Mouse (Mus musculus) adrenal gland, postnatal 25 days (tissue): Measurements from ENCODE around the gene Crnkl1. TPM values are rescaled to one million over a fixed set of nuclear protein-coding genes. Genes with fewer than 3 reads are reported as not detected.

ENCODE experiments used
- DNase-seq: peaks from one replicate; pipeline ENCODE4 v3.0.0; 2021; ENCODE audit warnings: mixed read lengths
- long read RNA-seq: library from polyadenylated mRNA; stranded (forward); transcript quantifications from one replicate; pipeline ENCODE4 v2.0.0, GENCODE M21; 2021
- total RNA-seq: library from RNA; stranded (reverse); gene quantifications from 2 replicates; pipeline ENCODE4 v1.2.3, GENCODE M21; 2021

Gene Crnkl1
- 27.1 and 28.9 TPM in 2 replicates for total RNA-seq
- long read RNA-seq, transcript Crnkl1-201 (14 exons, 3,428 nt) = major isoform, 40 of 45 reads
- long read RNA-seq, partial matches to known transcripts = 3 of 45 reads
- long read RNA-seq, other reads (novel, unspliced or antisense) = 2 of 45 reads

GRCm38 (mm10) chr2:145934339-145935231 lies at the start of gene Crnkl1, which contains the start of gene Cfap61:
Gene Crnkl1, minus strand, starts transcription at chr2:145935014.
Gene Cfap61, plus strand, starts transcription at chr2:145934784.
- peak; percentile 91 for DNase-seq

GRCm38 (mm10) chr2:145982317-145983045 lies 47.7 kb upstream of the Crnkl1 start:
- DNase-seq = no peak

- DNase-seq = no peak
These were observed 46.9 kb upstream of the Crnkl1 start for GRCm38 (mm10) chr2:145981699-145982112.

GRCm38 (mm10) chr2:145980881-145981280 lies 46.1 kb upstream of the Crnkl1 start:
- no peak for DNase-seq

- DNase-seq = no peak
These were observed 44.8 kb upstream of the Crnkl1 start for GRCm38 (mm10) chr2:145979616-145980015.

- no peak for DNase-seq
These were observed 37.8 kb upstream of the Crnkl1 start for GRCm38 (mm10) chr2:145972571-145972970.

- no peak for DNase-seq
These were observed 36.6 kb upstream of the Crnkl1 start for GRCm38 (mm10) chr2:145971237-145972010.

GRCm38 (mm10) chr2:145970751-145971150 lies 35.9 kb upstream of the Crnkl1 start:
- no peak for DNase-seq

GRCm38 (mm10) chr2:145961861-145962260 lies 27.0 kb upstream of the Crnkl1 start:
- no peak for DNase-seq

GRCm38 (mm10) chr2:145958551-145958950 lies 23.7 kb upstream of the Crnkl1 start:
- DNase-seq = no peak

GRCm38 (mm10) chr2:145958097-145958496 lies 23.3 kb upstream of the Crnkl1 start:
- DNase-seq = no peak

GRCm38 (mm10) chr2:145957450-145957849 lies 22.6 kb upstream of the Crnkl1 start:
- no peak for DNase-seq

- DNase-seq = no peak
These were observed 21.5 kb upstream of the Crnkl1 start for GRCm38 (mm10) chr2:145956318-145956717.

GRCm38 (mm10) chr2:145955844-145956243 lies 21.0 kb upstream of the Crnkl1 start:
- DNase-seq = no peak

GRCm38 (mm10) chr2:145952726-145953125 lies 17.9 kb upstream of the Crnkl1 start:
- no peak for DNase-seq

GRCm38 (mm10) chr2:145950239-145950638 lies 15.4 kb upstream of the Crnkl1 start:
- DNase-seq = no peak

- DNase-seq = no peak
These were observed 14.8 kb upstream of the Crnkl1 start for GRCm38 (mm10) chr2:145949475-145950068.

GRCm38 (mm10) chr2:145948402-145948954 lies 13.7 kb upstream of the Crnkl1 start:
- no peak for DNase-seq

- DNase-seq = no peak
These were observed 9.5 kb upstream of the Crnkl1 start for GRCm38 (mm10) chr2:145944286-145944685.

GRCm38 (mm10) chr2:145941403-145941802 lies 6.6 kb upstream of the Crnkl1 start:
- no peak for DNase-seq

GRCm38 (mm10) chr2:145936975-145937374 lies 2.2 kb upstream of the Crnkl1 start:
- DNase-seq = no peak
